Mouse (Mus musculus): ENCODE data around the gene Lrfn4.

- TF ChIP-seq GATA1 (IDR thresholded peaks at IDR 0.05; ENCODE audit: borderline replicate concordance, low read length) (no peak), FLI1 (IDR thresholded peaks at IDR 0.05; ENCODE audit: low read length) (no peak)
These were observed 48.6 kb downstream of the Lrfn4 start for GRCm38 (mm10) chr19:4566880-4567279.
